Mouse (Mus musculus): ENCODE measurements at regions not wholly inside any gene's neighbourhood (a gene's known extent, or its start where the extent isn't known, plus 50 kb on each side); places are given as distances from the start of the nearest gene placed in this dataset.

GRCm38 (mm10) chr2:63246091-63246612, 62.1 kb upstream of the Kcnh7 start:
- TF ChIP-seq CTCF (conservative IDR thresholded peaks at IDR 0.05; ENCODE audit: insufficient read depth, insufficient read length, low read depth, low read length) (no peak), POLR2A (IDR thresholded peaks at IDR 0.05; ENCODE audit: low read depth, low read length) (no peak)

Data from kidney, adult 2 months (tissue).